In the genomic region with DNA sequence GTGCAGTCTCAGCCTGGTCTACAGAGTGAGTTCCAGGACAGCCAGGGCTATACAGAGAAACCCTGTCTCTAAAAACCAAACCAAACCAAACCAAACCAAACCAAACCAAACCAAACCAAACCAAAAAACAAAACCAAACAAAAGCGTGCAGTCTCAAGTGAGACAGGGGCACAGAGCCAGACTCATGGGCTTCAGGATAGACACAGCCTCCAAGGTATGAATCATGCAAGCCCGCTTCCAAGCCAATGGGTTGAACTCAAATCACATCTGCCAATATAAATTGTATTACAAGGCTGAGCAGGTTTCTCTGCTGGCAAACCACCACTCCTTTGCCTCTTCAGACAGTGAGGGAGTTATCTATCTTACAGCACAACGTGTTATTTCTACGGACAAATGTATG, we compare ENCODE assay signal across 6 mouse cellular contexts.
A peak's percentile ranks its signal among the peaks of the same experiment; 100 is the strongest.
DNase-seq lines count a peak whose midpoint lies in the region; TF ChIP-seq lines count a peak whose summit lies in the region.
"Not testable (repeated sequence)": the region's sequence is repeated elsewhere in the genome, so short reads cannot be mapped to it uniquely, and the experiment has no call there.

No protein-coding gene starts in this region.

- not testable (repeated sequence) for TF ChIP-seq EP300 in heart, adult 2 months (IDR thresholded peaks at IDR 0.05; ENCODE audit: insufficient read depth, low read depth, low read length)

- intact Hi-C loops in heart, adult 2 months (cut with DNase I) = loop anchor here (5.0 kb wide), 1 partner anchor 168 kb away; a partner anchor contains a TSS

- not testable (repeated sequence) for TF ChIP-seq CTCF in heart, adult 2 months (IDR thresholded peaks at IDR 0.05)

- not testable (repeated sequence) for H3K4me3 ChIP-seq in brown adipose tissue, adult 24 weeks (ENCODE audit: insufficient read depth, low read depth, low read length); heart, adult 2 months

- peak overlapping the region; percentile 27 for H3K27ac ChIP-seq in brown adipose tissue, adult 24 weeks (replicated peaks; ENCODE audit: low read depth, low read length)
- H3K27ac ChIP-seq in heart, adult 2 months = peak overlapping the region; percentile 72

- peak; percentile 46 for DNase-seq in adrenal gland, adult 2 months
- DNase-seq in gastrocnemius, adult 18-20 months (ENCODE audit: low spot score) = peak; percentile 58
- DNase-seq in gastrocnemius, postnatal 25 days = peak; percentile 56
- peak; percentile 39 to 57 for DNase-seq in heart, adult 2 months
- DNase-seq in lung, postnatal 36 days = peak; percentile 33

- H3K27me3 ChIP-seq in heart, adult 2 months (ENCODE audit: control insufficient read depth, insufficient read depth, low read length) = not testable (repeated sequence)

- H3K9ac ChIP-seq in heart, adult 2 months (ENCODE audit: low read depth, low read length) = not testable (repeated sequence)

- WGBS in heart, adult 2 months = 76% methylated on average over 4 of the region's 4 CpGs

- not testable (repeated sequence) for TF ChIP-seq POLR2A in heart, adult 2 months (IDR thresholded peaks at IDR 0.05; ENCODE audit: insufficient read depth, low read depth, low read length)

- not testable (repeated sequence) for H3K79me2 ChIP-seq in heart, adult 2 months (replicated peaks; ENCODE audit: control insufficient read depth, insufficient read depth, low read length)

- not testable (repeated sequence) for H3K36me3 ChIP-seq in heart, adult 2 months (ENCODE audit: control insufficient read depth, insufficient read depth, low read length)

- not testable (repeated sequence) for H3K4me1 ChIP-seq in brown adipose tissue, adult 24 weeks (ENCODE audit: control insufficient read depth, insufficient read depth, insufficient read length, low read length); heart, adult 2 months (ENCODE audit: control insufficient read depth, insufficient read depth, low read length)
